Mouse (Mus musculus): ENCODE results near the gene Hbb-bh1. TPM values are rescaled to one million over a fixed set of nuclear protein-coding genes. Genes with fewer than 3 reads are reported as not detected.

Gene Hbb-bh1
- 0.90 and 2.5 TPM in 2 replicates for polyA plus RNA-seq (2014; fragmentation: Nextera tagmentation; extraction: Ambion mirVana)

DNA sequence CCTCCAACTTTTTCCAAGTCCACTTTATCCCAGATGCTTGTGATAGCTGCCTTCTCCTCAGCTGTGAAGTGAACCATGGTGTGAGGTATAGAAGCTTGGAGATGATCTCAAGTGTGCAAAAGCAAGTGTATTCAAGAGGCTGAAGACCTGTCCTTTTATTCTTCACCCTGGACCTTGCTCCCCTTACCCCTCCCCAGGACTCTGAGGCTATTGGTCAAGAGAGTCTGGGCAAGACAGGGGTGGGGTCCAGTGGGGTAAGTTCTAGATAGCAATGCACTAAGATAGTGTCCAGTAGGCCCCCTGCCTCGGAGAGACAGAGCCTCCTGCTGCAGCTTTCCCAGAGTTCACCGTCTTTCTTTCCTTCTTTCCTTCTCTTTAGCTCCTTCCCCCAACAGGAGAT, at the start of gene Hbb-bh1:
Gene Hbb-bh1, minus strand, starts transcription at position 131 of the 400 bp plus-strand sequence.
- Histone ChIP-seq H3K27me3 (replicated peaks; ENCODE audit: control insufficient read depth, insufficient read depth, low read length) (no peaks in the 10 kb centered on the region), H3K36me3 (ENCODE audit: control insufficient read depth, insufficient read depth, low read length) (no peaks in the 10 kb centered on the region), H3K4me2 (ENCODE audit: low read length) (no peak within 1 kb of the TSS), H3K9ac (ENCODE audit: low read length) (no peak within 1 kb of the TSS), H3K4me1 (ENCODE audit: control insufficient read depth, insufficient read depth, low read length) (no peaks in the 10 kb centered on the region), H3K4me3 (ENCODE audit: low read depth, low read length) (no peak within 1 kb of the TSS), H3K27ac (ENCODE audit: low read depth, low read length) (no peak within 1 kb of the TSS), H3K9me3 (replicated peaks; ENCODE audit: control insufficient read depth, low read length) (no peaks in the 10 kb centered on the region)
- ATAC-seq (no peak), DNase-seq (ENCODE audit: low spot score) (no peak)
- WGBS, result 85% methylated on average over 2 of the region's 2 CpGs

DNA sequence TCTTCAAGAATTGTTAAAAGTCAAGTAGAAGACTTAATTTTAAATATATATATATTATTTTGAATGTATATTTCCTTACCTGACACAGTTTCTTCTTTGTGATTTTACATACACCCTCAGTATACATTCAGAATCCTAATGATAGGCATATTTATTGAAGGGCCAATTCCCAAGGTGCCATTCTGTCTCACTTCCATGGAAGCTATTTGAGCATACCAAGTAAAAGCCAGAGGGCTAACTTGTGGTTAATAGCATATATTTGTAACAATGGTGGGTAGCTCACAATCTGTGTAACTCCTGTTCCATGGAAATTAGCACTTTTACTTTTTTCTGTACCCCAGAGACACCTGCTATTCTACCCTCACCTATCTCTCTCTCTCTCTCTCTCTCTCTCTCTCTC, 43.2 kb upstream of the Hbb-bh1 start, which contains the start of gene Olfr66:
Gene Olfr66, minus strand, starts transcription at position 101 of the 400 bp plus-strand sequence.
- no peaks in the 10 kb centered on the region for H3K4me1 ChIP-seq (ENCODE audit: control insufficient read depth, insufficient read depth, low read length)
- H3K27me3 ChIP-seq (replicated peaks; ENCODE audit: control insufficient read depth, insufficient read depth, low read length), result no peaks in the 10 kb centered on the region
- ATAC-seq (no peak), DNase-seq (ENCODE audit: low spot score) (no peak)
- no peaks in the 10 kb centered on the region for H3K36me3 ChIP-seq (ENCODE audit: control insufficient read depth, insufficient read depth, low read length)
- H3K9ac ChIP-seq (ENCODE audit: low read length), result no peak within 1 kb of the TSS
- H3K27ac ChIP-seq (ENCODE audit: low read depth, low read length), result no peak within 1 kb of the TSS
- H3K4me3 ChIP-seq (ENCODE audit: low read depth, low read length), result no peak within 1 kb of the TSS
- H3K4me2 ChIP-seq (ENCODE audit: low read length), result no peak within 1 kb of the TSS
- no peaks in the 10 kb centered on the region for H3K9me3 ChIP-seq (replicated peaks; ENCODE audit: control insufficient read depth, low read length)

DNA sequence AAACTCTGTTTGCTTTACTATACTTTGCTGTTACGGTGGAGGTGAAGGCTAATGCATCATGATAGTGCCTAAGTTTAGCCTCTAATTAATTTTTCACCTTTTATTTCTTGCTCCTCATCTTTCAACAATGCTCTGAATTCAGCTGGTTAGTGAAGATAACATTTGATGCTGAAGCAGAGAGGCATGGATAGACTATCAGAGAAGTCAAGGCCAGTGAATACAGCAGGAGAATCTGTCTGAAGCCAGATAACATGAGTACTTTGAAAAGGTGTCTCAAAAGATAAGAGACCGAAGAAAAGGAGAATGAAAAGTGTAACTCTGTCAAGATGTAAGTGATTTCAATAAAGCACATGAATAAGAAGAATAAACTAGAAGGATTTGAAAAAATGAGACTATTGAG, 34.1 kb upstream of the Hbb-bh1 start:
- no peaks in the 10 kb centered on the region for H3K27me3 ChIP-seq (replicated peaks; ENCODE audit: control insufficient read depth, insufficient read depth, low read length)
- H3K9ac ChIP-seq (ENCODE audit: low read length), result no peak overlapping the region
- WGBS, result 88% methylated on average over 2 of the region's 2 CpGs
- H3K36me3 ChIP-seq (ENCODE audit: control insufficient read depth, insufficient read depth, low read length), result no peaks in the 10 kb centered on the region
- no peaks in the 10 kb centered on the region for H3K9me3 ChIP-seq (replicated peaks; ENCODE audit: control insufficient read depth, low read length)
- no peak for DNase-seq (ENCODE audit: low spot score)
- no peaks in the 10 kb centered on the region for H3K4me1 ChIP-seq (ENCODE audit: control insufficient read depth, insufficient read depth, low read length)
- no peak overlapping the region for H3K27ac ChIP-seq (ENCODE audit: low read depth, low read length)
- no peak for ATAC-seq
- no peak overlapping the region for H3K4me3 ChIP-seq (ENCODE audit: low read depth, low read length)
- no peak overlapping the region for H3K4me2 ChIP-seq (ENCODE audit: low read length)

DNA sequence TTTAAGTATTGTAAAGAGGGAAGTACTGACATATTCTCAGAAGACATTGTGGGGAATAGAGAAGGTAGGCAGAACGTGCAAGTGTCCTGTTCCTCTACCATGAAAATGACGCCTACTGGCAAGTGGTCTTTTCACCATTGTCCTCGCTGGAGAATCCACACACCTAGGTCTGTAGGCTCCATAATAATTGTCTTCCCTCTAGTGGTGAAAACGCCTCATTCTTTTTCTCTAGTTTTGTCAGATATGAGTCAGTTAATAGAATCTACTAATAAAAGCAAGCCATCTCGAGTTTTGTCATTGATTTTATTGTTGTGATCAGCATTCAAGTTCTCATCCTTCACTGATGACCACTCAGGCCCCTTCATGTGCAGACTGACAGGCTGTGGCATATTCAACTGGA, 31.5 kb upstream of the Hbb-bh1 start:
- no peak overlapping the region for H3K9ac ChIP-seq (ENCODE audit: low read length)
- DNase-seq (ENCODE audit: low spot score) (peak; percentile 0), ATAC-seq (no peak)
- no peaks in the 10 kb centered on the region for H3K9me3 ChIP-seq (replicated peaks; ENCODE audit: control insufficient read depth, low read length)
- no peak overlapping the region for H3K4me2 ChIP-seq (ENCODE audit: low read length)
- H3K27ac ChIP-seq (ENCODE audit: low read depth, low read length), result no peak overlapping the region
- H3K4me3 ChIP-seq (ENCODE audit: low read depth, low read length), result no peak overlapping the region
- no peaks in the 10 kb centered on the region for H3K36me3 ChIP-seq (ENCODE audit: control insufficient read depth, insufficient read depth, low read length)
- no peaks in the 10 kb centered on the region for H3K4me1 ChIP-seq (ENCODE audit: control insufficient read depth, insufficient read depth, low read length)
- 51% methylated on average over 5 of the region's 5 CpGs for WGBS
- H3K27me3 ChIP-seq (replicated peaks; ENCODE audit: control insufficient read depth, insufficient read depth, low read length), result no peaks in the 10 kb centered on the region

DNA sequence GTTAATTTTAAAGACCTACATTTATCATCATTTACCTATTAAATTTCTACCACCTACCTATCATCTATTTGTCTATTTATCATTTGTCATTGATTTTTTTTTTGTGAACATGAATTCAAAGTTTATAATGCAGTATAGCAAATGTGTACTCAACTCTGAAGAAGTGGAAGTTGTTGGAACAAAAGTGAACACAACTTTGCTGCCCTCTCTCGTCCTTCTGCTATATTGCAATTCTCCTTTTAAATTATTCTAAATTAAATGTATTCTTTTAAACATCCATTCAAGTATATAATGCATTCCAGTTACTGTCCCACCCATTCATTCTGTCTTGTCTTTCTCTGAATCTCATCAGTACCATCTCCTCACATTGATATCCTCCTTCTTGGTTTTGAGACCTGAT, 30.1 kb upstream of the Hbb-bh1 start:
- Histone ChIP-seq H3K9me3 (replicated peaks; ENCODE audit: control insufficient read depth, low read length) (no peaks in the 10 kb centered on the region), H3K9ac (ENCODE audit: low read length) (no peak overlapping the region), H3K27ac (ENCODE audit: low read depth, low read length) (no peak overlapping the region), H3K36me3 (ENCODE audit: control insufficient read depth, insufficient read depth, low read length) (no peaks in the 10 kb centered on the region), H3K4me3 (ENCODE audit: low read depth, low read length) (no peak overlapping the region), H3K27me3 (replicated peaks; ENCODE audit: control insufficient read depth, insufficient read depth, low read length) (no peaks in the 10 kb centered on the region), H3K4me2 (ENCODE audit: low read length) (no peak overlapping the region), H3K4me1 (ENCODE audit: control insufficient read depth, insufficient read depth, low read length) (no peaks in the 10 kb centered on the region)
- 11% methylated on average over 1 of the region's 1 CpGs for WGBS
- DNase-seq (ENCODE audit: low spot score) (peak; percentile 36), ATAC-seq (no peak)

DNA sequence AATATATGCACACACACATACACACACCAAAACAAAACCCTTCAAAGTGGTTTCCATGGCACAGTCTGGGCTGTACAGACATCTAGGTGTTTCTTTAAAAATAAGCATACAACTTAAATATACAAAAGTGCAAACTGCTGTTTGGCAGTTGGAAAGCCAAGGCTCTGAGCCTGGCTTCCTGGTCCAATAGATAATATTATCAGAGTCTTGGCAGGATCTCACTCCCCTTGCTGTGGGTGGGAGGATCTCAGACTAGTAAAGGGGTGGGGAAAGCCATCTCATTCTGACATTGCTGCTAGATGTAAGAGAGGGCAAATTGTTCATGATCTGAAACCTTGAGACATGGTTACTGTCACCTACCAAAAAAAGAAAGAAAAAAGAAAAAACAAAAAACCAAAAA, 27.7 kb upstream of the Hbb-bh1 start:
- Histone ChIP-seq H3K4me3 (ENCODE audit: low read depth, low read length) (no peak overlapping the region), H3K27me3 (replicated peaks; ENCODE audit: control insufficient read depth, insufficient read depth, low read length) (no peaks in the 10 kb centered on the region), H3K4me2 (ENCODE audit: low read length) (no peak overlapping the region), H3K9ac (ENCODE audit: low read length) (no peak overlapping the region), H3K27ac (ENCODE audit: low read depth, low read length) (no peak overlapping the region), H3K36me3 (ENCODE audit: control insufficient read depth, insufficient read depth, low read length) (no peaks in the 10 kb centered on the region), H3K9me3 (replicated peaks; ENCODE audit: control insufficient read depth, low read length) (no peaks in the 10 kb centered on the region), H3K4me1 (ENCODE audit: control insufficient read depth, insufficient read depth, low read length) (no peaks in the 10 kb centered on the region)
- DNase-seq (ENCODE audit: low spot score) (no peak), ATAC-seq (no peak)

DNA sequence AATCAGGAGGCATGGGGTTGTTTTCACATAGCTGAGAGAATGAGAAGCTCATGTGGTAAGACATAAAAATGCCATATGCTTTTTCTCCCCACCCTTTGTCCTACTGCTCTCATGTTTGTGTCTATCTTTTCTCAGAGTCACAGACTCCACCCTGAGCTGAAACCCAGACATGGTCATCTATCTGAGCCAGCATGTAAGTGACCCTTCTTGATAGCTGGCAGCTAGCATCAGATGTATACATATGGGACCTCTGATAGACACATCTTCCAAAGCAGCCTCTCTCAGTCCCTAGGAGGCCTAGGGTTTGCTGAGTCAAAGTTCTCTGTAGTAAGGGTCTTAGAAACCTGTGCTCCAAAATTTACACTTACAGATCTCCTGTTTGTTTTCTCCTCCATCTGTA, 22.8 kb upstream of the Hbb-bh1 start:
- Histone ChIP-seq H3K9me3 (replicated peaks; ENCODE audit: control insufficient read depth, low read length) (no peaks in the 10 kb centered on the region), H3K4me1 (ENCODE audit: control insufficient read depth, insufficient read depth, low read length) (no peaks in the 10 kb centered on the region), H3K4me2 (ENCODE audit: low read length) (no peak overlapping the region), H3K4me3 (ENCODE audit: low read depth, low read length) (no peak overlapping the region), H3K36me3 (ENCODE audit: control insufficient read depth, insufficient read depth, low read length) (no peaks in the 10 kb centered on the region), H3K27me3 (replicated peaks; ENCODE audit: control insufficient read depth, insufficient read depth, low read length) (no peaks in the 10 kb centered on the region), H3K27ac (ENCODE audit: low read depth, low read length) (no peak overlapping the region), H3K9ac (ENCODE audit: low read length) (no peak overlapping the region)
- no peak for ATAC-seq
- DNase-seq (ENCODE audit: low spot score), result no peak

DNA sequence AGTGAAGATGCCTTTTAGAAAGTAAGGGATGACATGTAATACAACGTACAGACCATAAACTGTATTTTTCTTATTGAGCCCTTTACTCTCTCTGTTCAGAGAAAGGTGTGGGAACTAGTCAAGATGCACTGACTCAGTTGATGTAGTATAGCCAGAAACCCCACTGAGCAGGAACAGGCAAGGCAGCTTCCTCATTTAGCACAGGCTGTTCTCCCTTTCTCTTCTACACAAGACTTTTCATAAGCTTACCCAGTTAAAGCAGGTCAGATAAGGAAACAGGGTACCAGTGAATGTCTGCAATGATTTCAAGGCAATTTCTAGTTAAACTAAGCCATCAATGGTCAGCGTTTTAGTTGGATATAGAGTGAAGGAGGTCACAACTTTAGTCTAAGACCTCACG, 18.6 kb upstream of the Hbb-bh1 start:
- Histone ChIP-seq H3K4me2 (ENCODE audit: low read length) (no peak overlapping the region), H3K27ac (ENCODE audit: low read depth, low read length) (no peak overlapping the region), H3K4me1 (ENCODE audit: control insufficient read depth, insufficient read depth, low read length) (no peaks in the 10 kb centered on the region), H3K27me3 (replicated peaks; ENCODE audit: control insufficient read depth, insufficient read depth, low read length) (no peaks in the 10 kb centered on the region), H3K36me3 (ENCODE audit: control insufficient read depth, insufficient read depth, low read length) (no peaks in the 10 kb centered on the region), H3K4me3 (ENCODE audit: low read depth, low read length) (no peak overlapping the region), H3K9ac (ENCODE audit: low read length) (no peak overlapping the region), H3K9me3 (replicated peaks; ENCODE audit: control insufficient read depth, low read length) (no peaks in the 10 kb centered on the region)
- 83% methylated on average over 3 of the region's 3 CpGs for WGBS
- ATAC-seq, result no peak
- DNase-seq (ENCODE audit: low spot score), result no peak

DNA sequence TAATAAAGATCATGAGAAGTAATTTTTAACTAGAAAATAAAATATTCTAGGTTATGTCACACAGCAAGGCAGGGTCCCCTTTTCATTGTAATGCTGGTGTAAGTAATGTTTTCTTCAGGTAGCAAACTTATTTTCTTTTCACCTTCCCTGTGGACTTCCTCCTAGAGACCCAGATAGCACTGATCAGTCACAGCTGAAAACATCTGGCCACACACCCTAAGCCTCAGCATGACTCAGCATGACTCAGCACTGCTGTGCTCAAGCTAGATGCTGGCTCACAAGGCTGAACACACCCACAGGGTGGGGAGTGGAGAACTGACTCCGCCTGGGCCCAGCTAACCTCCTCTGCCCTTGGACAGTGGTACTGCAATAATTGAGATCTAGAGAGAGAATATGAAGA, 17.9 kb upstream of the Hbb-bh1 start:
- DNase-seq (ENCODE audit: low spot score) (peak; percentile 0), ATAC-seq (no peak)
- Histone ChIP-seq H3K27ac (ENCODE audit: low read depth, low read length) (no peak overlapping the region), H3K4me2 (ENCODE audit: low read length) (no peak overlapping the region), H3K4me3 (ENCODE audit: low read depth, low read length) (no peak overlapping the region), H3K27me3 (replicated peaks; ENCODE audit: control insufficient read depth, insufficient read depth, low read length) (no peaks in the 10 kb centered on the region), H3K36me3 (ENCODE audit: control insufficient read depth, insufficient read depth, low read length) (no peaks in the 10 kb centered on the region), H3K4me1 (ENCODE audit: control insufficient read depth, insufficient read depth, low read length) (no peaks in the 10 kb centered on the region), H3K9ac (ENCODE audit: low read length) (no peak overlapping the region), H3K9me3 (replicated peaks; ENCODE audit: control insufficient read depth, low read length) (no peaks in the 10 kb centered on the region)
- WGBS, result 79% methylated on average over 1 of the region's 1 CpGs

DNA sequence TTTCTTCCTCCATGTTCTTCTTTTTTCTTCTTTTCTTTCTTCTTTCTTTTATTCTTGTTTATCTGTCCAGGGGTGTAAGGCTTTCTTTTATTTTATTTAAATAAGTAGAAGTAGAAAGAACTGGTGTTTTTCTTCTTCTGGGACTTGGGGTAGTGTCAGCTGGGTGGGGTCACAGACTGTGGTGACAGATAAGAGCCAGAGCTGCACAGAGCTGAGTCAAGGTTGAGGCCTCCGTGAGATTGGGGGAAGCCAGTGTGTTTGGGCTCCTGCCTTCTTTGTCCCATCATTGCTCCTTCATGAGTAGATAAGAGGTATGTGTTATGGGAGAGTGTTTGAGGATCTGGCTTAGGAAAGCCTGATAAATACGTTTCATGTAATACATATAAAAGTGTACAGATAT, 16.1 kb upstream of the Hbb-bh1 start:
- Histone ChIP-seq H3K36me3 (ENCODE audit: control insufficient read depth, insufficient read depth, low read length) (no peaks in the 10 kb centered on the region), H3K27ac (ENCODE audit: low read depth, low read length) (no peak overlapping the region), H3K9ac (ENCODE audit: low read length) (no peak overlapping the region), H3K4me1 (ENCODE audit: control insufficient read depth, insufficient read depth, low read length) (no peaks in the 10 kb centered on the region), H3K4me2 (ENCODE audit: low read length) (no peak overlapping the region), H3K9me3 (replicated peaks; ENCODE audit: control insufficient read depth, low read length) (no peaks in the 10 kb centered on the region), H3K4me3 (ENCODE audit: low read depth, low read length) (no peak overlapping the region), H3K27me3 (replicated peaks; ENCODE audit: control insufficient read depth, insufficient read depth, low read length) (no peaks in the 10 kb centered on the region)
- no peak for DNase-seq (ENCODE audit: low spot score)
- ATAC-seq, result no peak
- 75% methylated on average over 2 of the region's 2 CpGs for WGBS

All from forebrain, embryonic 14.5 days (tissue).